Mouse (Mus musculus) cortical plate, adult 2 months (tissue): Measurements from ENCODE around the gene St3gal3.

Experiments used
- CTCF ChIP-seq: fragments of 200-500 bp; IDR thresholded peaks from 2 replicates; pipeline ENCODE4 v1.5.1; 2011; ENCODE audit warnings: mild to moderate bottlenecking, control low read depth, low read length; ENCODE audit not compliant: insufficient read depth; ENCODE audit errors: extremely low read depth
- POLR2A ChIP-seq: fragments of 200-500 bp; IDR thresholded peaks from 2 replicates; pipeline ENCODE4 v1.6.1; 2011; ENCODE audit warnings: mild to moderate bottlenecking, low read length, control low read depth; ENCODE audit not compliant: insufficient read depth; ENCODE audit errors: extremely low read depth

DNA sequence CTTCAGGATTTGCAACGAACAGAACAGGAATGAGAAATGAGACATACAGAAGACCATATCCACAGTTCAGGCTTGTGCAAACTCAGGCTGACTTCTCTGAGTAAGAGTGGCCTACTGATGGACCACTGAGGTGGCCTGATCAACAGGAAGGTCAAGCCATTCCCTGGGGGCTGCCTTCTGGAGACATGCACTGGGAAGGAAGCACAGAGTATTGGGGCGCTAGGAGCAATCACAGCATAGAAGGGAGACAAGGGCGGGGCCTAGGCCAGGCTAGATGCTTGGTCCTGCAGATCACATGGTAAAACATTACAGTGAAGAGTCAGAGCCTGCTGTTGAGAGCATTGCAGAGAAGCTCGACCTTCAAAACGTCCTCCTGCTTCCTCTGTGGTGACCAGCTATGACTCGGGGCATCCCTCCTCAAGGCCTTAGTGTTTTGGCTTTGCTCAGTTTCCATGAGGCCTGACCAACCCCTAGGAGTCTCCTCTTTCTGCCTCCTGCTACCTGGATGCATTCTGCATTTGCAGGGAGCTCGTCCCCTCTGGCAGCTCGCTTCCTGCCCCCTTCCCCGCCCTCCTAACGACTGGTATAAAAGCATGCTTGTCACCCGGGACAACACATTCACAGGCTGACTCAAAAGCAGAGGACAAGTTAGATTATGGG, 74.8 kb downstream of the St3gal3 start:
- TF ChIP-seq CTCF (no peak), POLR2A (no peak)
